Mouse (Mus musculus) forebrain, embryonic 11.5 days (tissue): Measurements from ENCODE around the gene Neurog1. TPM values are rescaled to one million over a fixed set of nuclear protein-coding genes. Genes with fewer than 3 reads are reported as not detected.

Experiments used
- ATAC-seq: fragments of 200-750 bp; cut with Nextera tagmentation; replicated peaks from 2 replicates; pipeline ENCODE4 v1.8.0; 2017; ENCODE audit warnings: moderate TSS enrichment; ENCODE audit not compliant: low FRiP score
- DNase-seq: peaks from one replicate; pipeline ENCODE4 v3.0.0-alpha.2; 2017; ENCODE audit warnings: low spot score
- H3K27ac ChIP-seq: fragments of 300-500 bp; sonication (generic); 2 replicates; pipeline ENCODE4 v1.5.1; 2014; ENCODE audit warnings: low read depth, low read length
- H3K27me3 ChIP-seq: fragments of 300-500 bp; sonication (generic); 2 replicates; pipeline ENCODE4 v1.6.1; 2014; ENCODE audit warnings: mild to moderate bottlenecking, low read length, mixed read lengths; ENCODE audit not compliant: control insufficient read depth, insufficient read depth
- H3K36me3 ChIP-seq: fragments of 300-500 bp; sonication (generic); 2 replicates; pipeline ENCODE4 v1.6.1; 2014; ENCODE audit warnings: mild to moderate bottlenecking, low read length, moderate library complexity, mixed read lengths; ENCODE audit not compliant: control insufficient read depth, insufficient read depth
- H3K4me1 ChIP-seq: fragments of 300-500 bp; sonication (generic); replicated peaks from 2 replicates; pipeline ENCODE4 v1.6.1; 2014; ENCODE audit warnings: low read length, mixed read lengths; ENCODE audit not compliant: control insufficient read depth, insufficient read depth
- H3K4me2 ChIP-seq: fragments of 300-500 bp; sonication (generic); 2 replicates; pipeline ENCODE4 v1.6.1; 2014; ENCODE audit warnings: low read depth, mild to moderate bottlenecking, low read length, moderate library complexity, mixed read lengths; ENCODE audit not compliant: severe bottlenecking
- H3K4me3 ChIP-seq: fragments of 300-500 bp; sonication (generic); 2 replicates; pipeline ENCODE4 v1.5.1; 2014; ENCODE audit warnings: low read depth, low read length
- H3K9ac ChIP-seq: fragments of 300-500 bp; sonication (generic); 2 replicates; pipeline ENCODE4 v1.6.1; 2014; ENCODE audit warnings: low read length
- H3K9me3 ChIP-seq: fragments of 300-500 bp; sonication (generic); 2 replicates; pipeline ENCODE4 v1.6.1; 2016; ENCODE audit warnings: low read length, mixed read lengths; ENCODE audit not compliant: control insufficient read depth
- WGBS: fragments of 180-500 bp; shearing (Covaris S2); extraction: QIAGEN DNeasy Blood & Tissue Kit; methylation state at CpG from one replicate; pipeline ENCODE4 v1.1.7; 2014; 5-methylcytosine and 5-hydroxymethylcytosine counted together
- polyA plus RNA-seq: library from polyadenylated mRNA; unstranded; fragments of >200 nt; fragmentation: Nextera tagmentation; extraction: Ambion mirVana; gene quantifications from 2 replicates; pipeline ENCODE4 v1.2.1, GENCODE M21; 2014

Gene Neurog1
- polyA plus RNA-seq, 1 experiment from 2014 or later = 27.6 TPM

GRCm38 (mm10) chr13:56288601-56289000 is 36.6 kb upstream of the Neurog1 start:
- no peak overlapping the region for H3K9ac ChIP-seq
- H3K4me3 ChIP-seq = no peak overlapping the region
- no peak for DNase-seq
- no peak overlapping the region for H3K27ac ChIP-seq
- ATAC-seq = no peak
- no peaks in the 10 kb centered on the region for H3K36me3 ChIP-seq
- no peak overlapping the region for H3K4me2 ChIP-seq
- 48% methylated on average over 4 of the region's 4 CpGs for WGBS
- H3K9me3 ChIP-seq = peaks cover 3% of the 10 kb centered on the region; the same call in 1 of the 2 replicates
- peaks cover 12% of the 10 kb centered on the region for H3K27me3 ChIP-seq
- H3K4me1 ChIP-seq = no peaks in the 10 kb centered on the region

- H3K9me3 ChIP-seq = peaks cover 3% of the 10 kb centered on the region; the same call in 1 of the 2 replicates
- H3K36me3 ChIP-seq = no peaks in the 10 kb centered on the region
- 0 out of 2 replicates have a peak, but pooled peaks cover 2% of the 10 kb centered on the region for H3K27me3 ChIP-seq
- H3K4me3 ChIP-seq = no peak overlapping the region
- H3K4me2 ChIP-seq = no peak overlapping the region
- H3K4me1 ChIP-seq = no peaks in the 10 kb centered on the region
- ATAC-seq (no peak), DNase-seq (no peak)
- 77% methylated on average over 9 of the region's 9 CpGs for WGBS
- H3K27ac ChIP-seq = no peak overlapping the region
- no peak overlapping the region for H3K9ac ChIP-seq
Observed at GRCm38 (mm10) chr13:56287091-56287490, 35.1 kb upstream of the Neurog1 start.

GRCm38 (mm10) chr13:56283321-56283720 is 31.4 kb upstream of the Neurog1 start:
- Histone ChIP-seq H3K9me3 (no peaks in the 10 kb centered on the region), H3K36me3 (no peaks in the 10 kb centered on the region)

GRCm38 (mm10) chr13:56280356-56280755 is 28.4 kb upstream of the Neurog1 start:
- DNase-seq (no peak), ATAC-seq (no peak)
- Histone ChIP-seq H3K4me1 (no peaks in the 10 kb centered on the region), H3K27ac (no peak overlapping the region), H3K9me3 (no peaks in the 10 kb centered on the region), H3K4me3 (no peak overlapping the region), H3K4me2 (no peak overlapping the region), H3K9ac (no peak overlapping the region), H3K27me3 (no peaks in the 10 kb centered on the region), H3K36me3 (no peaks in the 10 kb centered on the region)
- 81% methylated on average over 6 of the region's 6 CpGs for WGBS

More at GRCm38 (mm10) chr13:56283321-56283720, 31.4 kb upstream of the Neurog1 start:
- WGBS = 91% methylated on average over 13 of the region's 13 CpGs
- ATAC-seq (no peak), DNase-seq (no peak)
- Histone ChIP-seq H3K4me3 (no peak overlapping the region), H3K27ac (no peak overlapping the region), H3K27me3 (no peaks in the 10 kb centered on the region), H3K9ac (no peak overlapping the region), H3K4me2 (no peak overlapping the region), H3K4me1 (no peaks in the 10 kb centered on the region)

GRCm38 (mm10) chr13:56279439-56279838 is 27.5 kb upstream of the Neurog1 start:
- WGBS = 26% methylated on average over 8 of the region's 8 CpGs
- Histone ChIP-seq H3K4me3 (no peak overlapping the region), H3K36me3 (no peaks in the 10 kb centered on the region), H3K9ac (no peak overlapping the region), H3K27ac (no peak overlapping the region), H3K4me2 (no peak overlapping the region), H3K4me1 (no peaks in the 10 kb centered on the region), H3K27me3 (no peaks in the 10 kb centered on the region), H3K9me3 (no peaks in the 10 kb centered on the region)
- ATAC-seq (0 out of 2 replicates have a peak, but pooled peaks have one; percentile 61), DNase-seq (peak; percentile 93)

GRCm38 (mm10) chr13:56275171-56275570 is 23.2 kb upstream of the Neurog1 start:
- H3K9me3 ChIP-seq = no peaks in the 10 kb centered on the region; the same call in 1 of the 2 replicates
- WGBS = 58% methylated on average over 2 of the region's 2 CpGs
- DNase-seq (no peak), ATAC-seq (no peak)
- no peak overlapping the region for H3K4me2 ChIP-seq
- H3K27ac ChIP-seq = no peak overlapping the region
- no peak overlapping the region for H3K9ac ChIP-seq
- H3K4me3 ChIP-seq = no peak overlapping the region
- H3K36me3 ChIP-seq = no peaks in the 10 kb centered on the region
- H3K4me1 ChIP-seq = no peaks in the 10 kb centered on the region
- no peaks in the 10 kb centered on the region for H3K27me3 ChIP-seq

GRCm38 (mm10) chr13:56270124-56270523 is 18.2 kb upstream of the Neurog1 start:
- ATAC-seq (no peak), DNase-seq (no peak)
- Histone ChIP-seq H3K9ac (no peak overlapping the region), H3K27me3 (peaks cover 5% of the 10 kb centered on the region), H3K36me3 (no peaks in the 10 kb centered on the region), H3K4me1 (no peaks in the 10 kb centered on the region), H3K27ac (no peak overlapping the region), H3K9me3 (no peaks in the 10 kb centered on the region; the same call in 1 of the 2 replicates), H3K4me2 (no peak overlapping the region), H3K4me3 (no peak overlapping the region)
- 74% methylated on average over 13 of the region's 13 CpGs for WGBS

- H3K4me3 ChIP-seq = no peak overlapping the region
- DNase-seq (no peak), ATAC-seq (no peak)
- peaks cover 9% of the 10 kb centered on the region for H3K27me3 ChIP-seq
- no peak overlapping the region for H3K9ac ChIP-seq
- H3K36me3 ChIP-seq = no peaks in the 10 kb centered on the region
- 83% methylated on average over 4 of the region's 4 CpGs for WGBS
- H3K27ac ChIP-seq = no peak overlapping the region
- H3K9me3 ChIP-seq = no peaks in the 10 kb centered on the region; the same call in 1 of the 2 replicates
- no peaks in the 10 kb centered on the region for H3K4me1 ChIP-seq
- H3K4me2 ChIP-seq = no peak overlapping the region
Observed at GRCm38 (mm10) chr13:56267396-56267795, 15.4 kb upstream of the Neurog1 start.

GRCm38 (mm10) chr13:56266435-56266834 is 14.5 kb upstream of the Neurog1 start:
- H3K9me3 ChIP-seq = no peaks in the 10 kb centered on the region; the same call in 1 of the 2 replicates
- peaks cover 19% of the 10 kb centered on the region for H3K27me3 ChIP-seq
- H3K9ac ChIP-seq = no peak overlapping the region
- DNase-seq = peak; percentile 67
- no peak overlapping the region for H3K4me3 ChIP-seq
- H3K4me1 ChIP-seq = no peaks in the 10 kb centered on the region
- WGBS = 38% methylated on average over 8 of the region's 8 CpGs
- no peaks in the 10 kb centered on the region for H3K36me3 ChIP-seq
- H3K4me2 ChIP-seq = no peak overlapping the region
- peak; percentile 36; the same call in 1 of the 2 replicates for ATAC-seq
- no peak overlapping the region for H3K27ac ChIP-seq
